Mouse (Mus musculus): ENCODE data around the gene Cnga1. TPM values are rescaled to one million over a fixed set of nuclear protein-coding genes. Genes with fewer than 3 reads are reported as not detected.

Gene Cnga1
- polyA plus RNA-seq (2017; shearing (Covaris generic)), result 3.5 TPM

GRCm38 (mm10) chr5:72644175-72644574 lies at the start of gene Cnga1:
TSS of gene Cnga1 (minus strand) at chr5:72644275.

DNA sequence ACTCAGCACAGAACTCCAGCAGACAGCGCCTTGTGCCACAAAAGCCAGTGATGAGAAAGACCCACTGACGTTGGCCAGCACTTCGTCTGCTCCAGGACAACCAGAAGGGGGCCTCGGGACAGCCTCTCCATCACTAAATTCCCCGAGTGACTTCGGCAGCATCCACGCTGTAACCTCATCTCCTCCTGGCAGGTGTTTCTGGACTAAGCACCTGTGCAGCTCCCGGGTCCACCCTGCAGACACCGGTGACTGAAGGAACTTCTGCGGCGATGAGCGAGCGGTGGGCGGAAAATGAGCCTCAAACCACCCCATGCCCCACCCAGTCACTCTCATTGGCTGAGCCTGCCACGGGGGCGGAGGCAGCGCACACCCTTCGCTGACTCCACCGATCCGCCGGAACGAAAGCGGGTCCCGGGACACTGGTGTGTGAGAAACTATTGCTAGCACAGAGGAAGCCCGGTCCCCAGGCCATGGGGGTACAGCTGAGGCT lies 3.4 kb upstream of the Cnga1 start, which contains the start of gene Nipal1:
TSS of gene Nipal1 (plus strand) at position 378 of the 490 bp plus-strand sequence.

DNA sequence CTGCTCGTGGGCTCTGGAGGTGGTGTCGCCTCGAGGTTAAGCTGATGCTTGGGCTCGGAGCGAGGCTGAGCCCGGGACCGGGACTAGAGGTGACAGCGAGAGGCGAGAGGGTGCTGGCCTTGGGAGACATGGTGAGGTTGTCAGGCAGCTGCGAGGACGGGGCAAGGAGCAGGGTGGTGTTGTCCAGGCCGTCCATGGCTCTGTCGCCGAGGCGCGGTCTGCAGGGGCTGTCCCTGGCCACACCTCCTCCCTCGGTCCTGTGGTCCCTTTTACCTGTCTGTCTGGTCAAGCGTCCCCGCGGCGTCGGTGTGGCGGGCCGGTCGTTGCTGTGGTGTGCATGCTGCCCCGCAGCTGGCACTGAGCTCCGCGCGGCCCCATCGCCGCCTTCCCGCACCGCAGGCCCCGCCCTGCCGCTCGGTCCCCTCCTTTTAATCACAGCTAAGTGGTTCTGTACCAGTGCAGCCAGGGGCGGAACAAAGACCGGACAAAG lies 56.8 kb downstream of the Cnga1 start, which contains the start of gene Gm5868:
TSS of gene Gm5868 (minus strand) at position 360 of the 490 bp plus-strand sequence.

GRCm38 (mm10) chr5:72580970-72581332 lies 63.1 kb downstream of the Cnga1 start, which contains the start of gene Zar1:
TSS of gene Zar1 (minus strand) at chr5:72581254.

DNA sequence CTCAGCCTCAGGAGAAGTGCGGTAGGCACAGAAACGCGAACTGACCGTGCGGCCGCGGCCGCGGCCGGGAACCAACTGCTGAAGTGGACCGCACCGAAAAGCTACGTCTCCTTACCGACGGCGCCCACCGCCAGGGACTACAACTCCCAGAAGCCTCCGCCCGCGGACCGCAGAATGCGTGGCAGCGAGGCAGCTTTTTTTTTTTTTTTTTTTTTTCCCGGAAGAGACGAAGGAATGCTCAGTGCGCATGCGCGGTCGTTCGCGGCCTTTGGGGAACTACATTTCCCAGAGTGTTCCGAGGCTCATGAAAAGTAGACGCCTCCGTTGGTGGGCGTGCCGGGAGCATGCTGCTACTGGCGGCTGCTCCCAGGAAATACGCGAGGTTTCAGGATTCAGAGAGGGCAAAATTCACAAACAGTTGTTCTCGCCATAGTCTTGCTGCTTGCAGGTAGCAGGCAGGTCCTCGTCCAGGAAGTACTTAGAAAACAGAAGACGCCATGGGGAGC lies 84.5 kb downstream of the Cnga1 start, which contains the start of gene Nfxl1:
TSS of gene Nfxl1 (minus strand) at position 141 of the 506 bp plus-strand sequence.

Other genes starting within 250 kb of the Cnga1 start
- 0.24 TPM for gene Corin, start 139.8 kb downstream of the Cnga1 start, polyA plus RNA-seq (2017; shearing (Covaris generic))
- 12.4 TPM for gene Nfxl1, start 84.6 kb downstream of the Cnga1 start, polyA plus RNA-seq (2017; shearing (Covaris generic))
- not detected for gene Zar1, start 63.0 kb downstream of the Cnga1 start, polyA plus RNA-seq (2017; shearing (Covaris generic))
- not detected for gene Gm5868, start 56.7 kb downstream of the Cnga1 start, polyA plus RNA-seq (2017; shearing (Covaris generic))
- gene Nipal1, start 3.5 kb upstream of the Cnga1 start, polyA plus RNA-seq (2017; shearing (Covaris generic)), result 10.5 TPM
- gene Txk, start 108.5 kb upstream of the Cnga1 start, polyA plus RNA-seq (2017; shearing (Covaris generic)), result 166 TPM
- gene Tec, start 224.2 kb upstream of the Cnga1 start, polyA plus RNA-seq (2017; shearing (Covaris generic)), result 15.0 TPM